Mouse (Mus musculus) neural tube, embryonic 13.5 days (tissue): ENCODE results near the gene Mfn1. TPM values are rescaled to one million over a fixed set of nuclear protein-coding genes. Genes with fewer than 3 reads are reported as not detected.

Experiments used
- ATAC-seq: fragments of 200-750 bp; cut with Nextera tagmentation; 2 replicates; pipeline ENCODE4 v1.8.0; 2017; ENCODE audit warnings: low read depth, mild to moderate bottlenecking, moderate TSS enrichment, moderate library complexity
- H3K27ac ChIP-seq: fragments of 300-500 bp; sonication (generic); replicated peaks from 2 replicates; pipeline ENCODE4 v1.5.1; 2015; ENCODE audit warnings: moderate library complexity, mild to moderate bottlenecking, inconsistent platforms
- H3K27me3 ChIP-seq: fragments of 300-500 bp; sonication (generic); 2 replicates; pipeline ENCODE4 v1.6.1; 2015; ENCODE audit warnings: mild to moderate bottlenecking, inconsistent platforms
- H3K36me3 ChIP-seq: fragments of 300-500 bp; sonication (generic); 2 replicates; pipeline ENCODE4 v1.6.1; 2015; ENCODE audit warnings: mild to moderate bottlenecking, inconsistent platforms
- H3K4me1 ChIP-seq: fragments of 300-500 bp; sonication (generic); replicated peaks from 2 replicates; pipeline ENCODE4 v1.6.1; 2015; ENCODE audit warnings: inconsistent platforms
- H3K4me2 ChIP-seq: fragments of 300-500 bp; sonication (generic); 2 replicates; pipeline ENCODE4 v1.6.1; 2015; ENCODE audit warnings: inconsistent platforms, mild to moderate bottlenecking, moderate library complexity
- H3K4me3 ChIP-seq: fragments of 300-500 bp; sonication (generic); 2 replicates; pipeline ENCODE4 v1.5.1; 2015; ENCODE audit warnings: mild to moderate bottlenecking, inconsistent platforms
- H3K9ac ChIP-seq: fragments of 300-500 bp; sonication (generic); 2 replicates; pipeline ENCODE4 v1.6.1; 2015; ENCODE audit warnings: moderate library complexity, mild to moderate bottlenecking, inconsistent platforms
- H3K9me3 ChIP-seq: fragments of 300-500 bp; sonication (generic); 2 replicates; pipeline ENCODE4 v1.6.1; 2016; ENCODE audit warnings: inconsistent platforms
- WGBS: fragments of 180-500 bp; shearing (Covaris S2); methylation state at CpG from one replicate; pipeline ENCODE4 v1.1.7; 2015; 5-methylcytosine and 5-hydroxymethylcytosine counted together
- polyA plus RNA-seq: library from polyadenylated mRNA; unstranded; fragments of >200 nt; fragmentation: Nextera tagmentation; extraction: Ambion mirVana; gene quantifications from 2 replicates; pipeline ENCODE4 v1.2.1, GENCODE M21; 2015

The Mfn1 gene
- polyA plus RNA-seq = 36.3 and 46.0 TPM in 2 replicates

DNA sequence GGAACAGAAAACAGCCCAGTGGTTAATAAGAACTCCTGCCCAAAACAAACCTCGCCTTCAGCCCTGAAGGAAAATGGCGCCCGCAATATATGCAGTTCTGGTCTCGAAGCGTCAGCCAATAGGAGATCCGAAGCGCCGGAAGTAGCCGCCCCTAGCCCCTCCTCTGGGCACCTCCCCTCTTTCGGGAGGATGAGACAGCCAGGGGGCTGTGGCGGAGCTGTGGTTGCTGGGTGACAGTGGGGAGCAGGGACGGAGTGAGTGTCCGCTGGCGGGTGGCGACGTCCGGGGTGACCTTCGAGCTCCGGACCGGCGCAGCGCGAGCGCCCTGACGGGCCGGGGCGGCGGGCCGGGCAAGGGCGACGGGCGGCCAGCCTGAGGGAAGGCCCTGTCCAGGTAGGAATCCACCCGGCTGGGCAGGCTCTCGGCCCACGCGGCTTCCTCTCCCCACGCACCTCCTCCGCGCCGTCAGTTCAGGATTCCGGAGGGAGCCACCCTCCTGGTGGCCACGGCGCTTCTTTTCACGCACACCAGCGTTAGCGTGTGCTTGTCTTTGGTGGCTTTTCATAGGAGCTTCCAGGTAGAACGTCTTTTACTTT, at the start of gene Mfn1:
Gene Mfn1 (plus strand): TSS at position 163 of the 596 bp plus-strand sequence.
- Histone ChIP-seq H3K4me3 (peak within 1 kb of the TSS; percentile 83), H3K36me3 (peaks cover 28% of the 10 kb centered on the region)
- WGBS = under 1% methylated on average over 47 of the region's 47 CpGs

DNA sequence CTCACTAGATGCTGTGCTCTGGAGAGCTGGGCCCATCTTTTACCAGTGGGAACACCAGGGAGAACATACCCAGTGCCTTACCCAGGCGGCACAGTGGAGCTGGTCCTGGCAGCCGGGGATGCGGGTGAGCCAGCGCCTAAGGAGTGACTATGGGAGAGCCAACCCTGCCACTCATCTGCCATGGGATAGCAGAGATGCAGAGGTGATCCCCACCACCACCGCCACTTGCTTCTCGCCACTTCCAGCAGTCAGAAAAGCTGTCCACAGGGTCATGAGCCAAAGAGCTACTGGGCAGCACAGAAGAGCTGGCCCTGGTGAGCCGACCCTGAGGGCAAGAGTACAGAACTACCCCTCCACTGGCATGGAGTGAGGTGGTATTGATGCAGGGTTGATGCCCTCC, 49.3 kb upstream of the Mfn1 start:
- no peak overlapping the region for H3K9ac ChIP-seq
- H3K9me3 ChIP-seq = no peaks in the 10 kb centered on the region
- no peak overlapping the region for H3K27ac ChIP-seq
- no peak overlapping the region for H3K4me3 ChIP-seq
- no peaks in the 10 kb centered on the region for H3K4me1 ChIP-seq
- ATAC-seq = no peak
- 87% methylated on average over 7 of the region's 7 CpGs for WGBS
- H3K4me2 ChIP-seq = no peak overlapping the region
- no peaks in the 10 kb centered on the region for H3K36me3 ChIP-seq
- H3K27me3 ChIP-seq = no peaks in the 10 kb centered on the region

More for the DNA sequence above, at the start of gene Mfn1:
- peak within 1 kb of the TSS; percentile 77 for H3K27ac ChIP-seq
- H3K4me1 ChIP-seq = peaks cover 13% of the 10 kb centered on the region
- no peaks in the 10 kb centered on the region; the same call in 1 of the 2 replicates for H3K9me3 ChIP-seq
- ATAC-seq = peak; percentile 100
- no peaks in the 10 kb centered on the region for H3K27me3 ChIP-seq
- H3K4me2 ChIP-seq = peak within 1 kb of the TSS; percentile 71
- peak within 1 kb of the TSS; percentile 85 for H3K9ac ChIP-seq

DNA sequence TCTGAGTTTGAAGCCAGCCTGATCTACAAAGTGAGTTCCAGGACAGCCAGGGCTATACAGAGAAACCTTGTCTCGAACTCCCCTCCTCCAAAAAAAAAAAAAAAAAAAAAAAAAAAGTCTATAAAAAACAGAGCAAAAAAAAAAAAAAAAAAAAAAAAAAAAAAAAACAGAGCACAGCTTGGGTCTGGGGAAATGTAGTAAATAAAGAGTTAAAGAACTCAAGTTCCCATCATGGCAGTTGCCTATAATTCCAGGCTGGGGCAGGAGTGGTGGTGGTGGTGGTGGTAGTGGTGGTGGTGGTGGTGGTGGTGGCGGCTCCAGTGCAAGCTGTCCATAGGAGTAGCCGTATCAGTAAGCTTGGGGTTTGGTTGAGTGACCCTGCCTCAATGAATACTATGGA, 46.2 kb upstream of the Mfn1 start:
- H3K27ac ChIP-seq = no peak overlapping the region
- 84% methylated on average over 3 of the region's 3 CpGs for WGBS
- H3K4me1 ChIP-seq = no peaks in the 10 kb centered on the region

DNA sequence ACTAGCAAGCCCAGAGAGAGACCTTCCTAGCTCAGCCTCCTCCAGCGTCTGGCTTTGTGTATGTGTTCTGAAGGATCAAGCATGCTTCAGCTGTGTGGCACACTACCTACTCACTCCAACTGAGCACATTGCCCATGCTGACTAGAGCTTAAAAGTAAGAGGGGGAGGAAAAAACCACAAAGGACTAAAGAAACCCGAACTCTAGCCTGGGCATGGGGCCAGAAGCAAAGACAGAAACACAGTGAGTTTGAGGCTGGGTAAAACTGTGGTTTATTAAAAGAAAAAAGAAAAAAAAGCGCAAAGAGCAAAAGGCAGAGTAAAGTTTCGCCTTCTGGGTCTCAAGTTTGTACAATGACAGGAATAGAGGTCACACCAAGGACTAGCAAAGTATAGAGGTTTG, 42.7 kb upstream of the Mfn1 start:
- H3K4me2 ChIP-seq = no peak overlapping the region
- H3K27me3 ChIP-seq = no peaks in the 10 kb centered on the region
- no peak overlapping the region for H3K4me3 ChIP-seq
- H3K9me3 ChIP-seq = no peaks in the 10 kb centered on the region
- H3K27ac ChIP-seq = no peak overlapping the region
- no peak for ATAC-seq
- H3K36me3 ChIP-seq = no peaks in the 10 kb centered on the region
- 83% methylated on average over 4 of the region's 4 CpGs for WGBS
- no peak overlapping the region for H3K9ac ChIP-seq
- H3K4me1 ChIP-seq = no peaks in the 10 kb centered on the region

More for the DNA sequence above, 46.2 kb upstream of the Mfn1 start:
- no peak for ATAC-seq
- Histone ChIP-seq H3K27me3 (no peaks in the 10 kb centered on the region), H3K4me2 (no peak overlapping the region), H3K4me3 (no peak overlapping the region), H3K9me3 (no peaks in the 10 kb centered on the region), H3K36me3 (no peaks in the 10 kb centered on the region), H3K9ac (no peak overlapping the region)

DNA sequence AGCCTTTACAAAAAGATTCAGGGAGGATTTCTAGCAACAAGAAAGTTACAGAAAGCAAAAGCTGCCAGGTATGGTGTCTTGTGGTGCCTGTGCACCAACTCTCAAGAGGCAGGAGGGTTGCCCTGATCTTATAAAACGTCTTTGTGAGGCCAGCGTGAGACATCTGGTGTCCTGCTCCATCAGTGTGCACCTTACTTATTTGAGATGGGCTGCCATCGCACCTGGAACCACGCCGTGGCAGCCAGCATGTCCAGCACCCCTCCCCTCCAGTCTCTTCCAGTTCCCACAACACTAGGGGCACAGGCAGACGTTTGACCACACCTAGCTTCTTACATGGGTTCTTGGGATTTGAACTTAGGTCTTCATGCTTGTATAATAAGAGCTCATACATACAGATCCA, 41.1 kb upstream of the Mfn1 start:
- H3K9ac ChIP-seq = no peak overlapping the region
- no peak overlapping the region for H3K27ac ChIP-seq
- no peaks in the 10 kb centered on the region for H3K4me1 ChIP-seq
- H3K36me3 ChIP-seq = no peaks in the 10 kb centered on the region
- 86% methylated on average over 6 of the region's 6 CpGs for WGBS
- H3K9me3 ChIP-seq = no peaks in the 10 kb centered on the region
- no peak overlapping the region for H3K4me3 ChIP-seq
- no peak overlapping the region for H3K4me2 ChIP-seq
- no peak for ATAC-seq
- H3K27me3 ChIP-seq = no peaks in the 10 kb centered on the region

DNA sequence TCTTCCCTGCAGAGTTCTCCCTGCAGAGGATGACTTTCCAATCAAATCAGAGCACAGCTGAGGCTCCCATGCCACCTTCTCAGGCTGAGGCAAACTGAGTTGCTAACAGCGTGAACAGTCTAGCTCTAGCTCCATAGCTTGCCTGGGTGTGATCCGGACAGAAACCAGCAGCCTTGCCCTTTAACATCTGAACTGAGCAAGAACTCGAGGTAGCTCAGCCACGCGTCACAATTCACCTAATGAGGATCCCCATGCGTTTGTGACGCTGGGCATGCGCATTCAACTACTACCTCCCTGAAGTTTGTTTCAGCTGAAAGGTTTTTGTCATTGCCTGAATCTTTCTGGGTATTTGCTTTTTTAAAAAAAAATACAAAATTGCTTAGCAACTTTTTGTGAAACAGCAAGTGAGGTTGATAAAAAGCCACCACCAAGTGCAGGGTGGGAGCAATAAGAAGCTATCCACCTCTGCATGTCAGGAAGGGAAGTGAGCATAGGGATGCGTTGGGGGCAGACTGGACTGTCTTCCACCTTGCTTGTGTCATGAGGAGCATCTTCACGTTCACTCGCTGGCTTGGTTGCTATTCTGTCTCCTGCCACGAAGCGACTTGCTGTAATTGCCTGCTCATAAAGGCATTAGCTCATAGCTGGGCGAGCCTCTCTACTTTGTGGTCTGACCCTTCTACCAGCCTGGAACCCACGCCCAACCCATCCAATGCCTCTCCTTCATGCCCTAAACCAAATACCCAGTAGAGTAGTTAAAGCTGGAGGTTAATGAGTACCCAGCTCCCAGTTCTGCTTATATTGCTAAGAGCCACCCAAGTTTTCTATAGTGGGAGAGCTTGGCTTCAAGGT, 39.0 kb upstream of the Mfn1 start:
- H3K27me3 ChIP-seq = no peaks in the 10 kb centered on the region
- no peaks in the 10 kb centered on the region for H3K9me3 ChIP-seq
- no peak overlapping the region for H3K9ac ChIP-seq
- H3K27ac ChIP-seq = no peak overlapping the region
- no peak overlapping the region for H3K4me3 ChIP-seq
- H3K4me2 ChIP-seq = no peak overlapping the region
- ATAC-seq = no peak
- H3K4me1 ChIP-seq = no peaks in the 10 kb centered on the region
- no peaks in the 10 kb centered on the region for H3K36me3 ChIP-seq
- WGBS = 64% methylated on average over 15 of the region's 15 CpGs

DNA sequence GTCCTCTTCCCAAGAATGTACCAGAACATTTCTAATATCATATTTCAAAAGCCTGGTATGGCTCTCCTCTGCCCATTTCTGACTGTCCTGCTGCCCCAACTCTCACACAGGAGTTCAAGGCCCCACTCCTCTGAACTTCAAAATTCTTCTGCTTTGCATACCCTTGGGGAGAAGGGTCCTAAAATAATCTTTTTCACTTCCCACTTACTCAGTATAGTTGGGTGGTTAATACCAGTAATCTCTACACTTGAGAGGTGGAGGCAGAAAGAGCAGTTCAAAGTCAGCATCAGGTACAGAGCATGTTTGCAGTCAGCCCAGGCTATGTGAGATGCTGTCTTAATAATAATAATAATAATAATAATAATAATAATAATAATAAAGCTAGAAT, 38.3 kb upstream of the Mfn1 start:
- no peak overlapping the region for H3K9ac ChIP-seq
- no peak overlapping the region for H3K4me2 ChIP-seq
- H3K27ac ChIP-seq = no peak overlapping the region
- H3K4me1 ChIP-seq = no peaks in the 10 kb centered on the region
- no peak overlapping the region for H3K4me3 ChIP-seq
- ATAC-seq = no peak
- no peaks in the 10 kb centered on the region for H3K27me3 ChIP-seq
- H3K9me3 ChIP-seq = no peaks in the 10 kb centered on the region
- H3K36me3 ChIP-seq = no peaks in the 10 kb centered on the region

DNA sequence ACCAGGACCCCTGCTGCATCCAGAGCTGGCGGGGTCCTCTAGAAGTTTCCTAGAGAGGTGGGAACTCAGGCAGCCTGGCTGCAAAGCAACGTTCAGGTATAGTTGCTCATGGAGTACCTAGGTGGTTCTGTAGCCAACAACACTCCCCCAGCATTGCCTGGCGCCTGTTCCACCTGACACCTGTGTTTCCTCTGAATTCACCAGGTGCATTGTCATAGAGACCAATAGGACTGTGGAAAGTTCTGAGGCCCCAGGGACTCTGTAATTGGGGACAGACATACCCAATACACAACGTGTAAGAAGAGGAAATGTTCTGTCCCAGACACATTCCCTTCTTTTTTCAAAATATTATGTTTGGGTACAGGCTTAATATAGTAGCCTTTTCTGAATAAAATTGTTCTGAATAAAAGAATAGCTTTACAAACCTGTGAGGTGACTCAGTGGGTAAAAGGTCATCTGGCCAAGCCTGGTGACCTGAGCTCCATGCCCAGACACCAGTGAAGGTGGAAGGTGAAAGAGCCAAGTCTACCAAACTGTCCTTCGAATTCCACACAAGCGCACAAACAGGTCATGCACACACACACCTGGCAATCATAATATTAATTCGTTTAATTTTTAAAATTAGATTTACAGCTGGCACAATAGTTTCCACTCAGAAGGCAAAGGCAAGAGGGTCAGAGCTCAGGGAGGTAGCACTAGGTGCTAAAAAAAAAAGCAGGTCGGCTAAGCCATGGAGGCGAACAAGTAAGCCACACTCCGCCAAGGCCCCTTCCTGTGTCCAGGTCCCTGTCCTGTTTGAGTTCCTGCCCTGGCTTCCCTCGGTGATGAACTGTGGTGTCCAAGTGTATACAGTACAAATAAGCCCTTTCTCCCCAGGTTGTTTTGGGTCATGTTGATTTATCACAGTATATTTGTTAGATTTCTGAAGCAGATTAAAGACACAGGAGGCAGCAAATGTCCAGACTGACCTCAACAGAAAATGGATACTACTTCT, 36.9 kb upstream of the Mfn1 start, which contains the start of gene Kcnmb3:
Gene Kcnmb3 (minus strand): TSS at position 135 of the 994 bp plus-strand sequence.
- H3K9me3 ChIP-seq = no peaks in the 10 kb centered on the region
- no peak within 1 kb of the TSS for H3K9ac ChIP-seq
- WGBS = 84% methylated on average over 11 of the region's 11 CpGs
- no peaks in the 10 kb centered on the region; the same call in 1 of the 2 replicates for H3K4me1 ChIP-seq
- H3K27me3 ChIP-seq = no peaks in the 10 kb centered on the region
- H3K4me2 ChIP-seq = no peak within 1 kb of the TSS
- H3K36me3 ChIP-seq = no peaks in the 10 kb centered on the region
- no peak within 1 kb of the TSS for H3K27ac ChIP-seq
- H3K4me3 ChIP-seq = no peak within 1 kb of the TSS
- no peak for ATAC-seq

DNA sequence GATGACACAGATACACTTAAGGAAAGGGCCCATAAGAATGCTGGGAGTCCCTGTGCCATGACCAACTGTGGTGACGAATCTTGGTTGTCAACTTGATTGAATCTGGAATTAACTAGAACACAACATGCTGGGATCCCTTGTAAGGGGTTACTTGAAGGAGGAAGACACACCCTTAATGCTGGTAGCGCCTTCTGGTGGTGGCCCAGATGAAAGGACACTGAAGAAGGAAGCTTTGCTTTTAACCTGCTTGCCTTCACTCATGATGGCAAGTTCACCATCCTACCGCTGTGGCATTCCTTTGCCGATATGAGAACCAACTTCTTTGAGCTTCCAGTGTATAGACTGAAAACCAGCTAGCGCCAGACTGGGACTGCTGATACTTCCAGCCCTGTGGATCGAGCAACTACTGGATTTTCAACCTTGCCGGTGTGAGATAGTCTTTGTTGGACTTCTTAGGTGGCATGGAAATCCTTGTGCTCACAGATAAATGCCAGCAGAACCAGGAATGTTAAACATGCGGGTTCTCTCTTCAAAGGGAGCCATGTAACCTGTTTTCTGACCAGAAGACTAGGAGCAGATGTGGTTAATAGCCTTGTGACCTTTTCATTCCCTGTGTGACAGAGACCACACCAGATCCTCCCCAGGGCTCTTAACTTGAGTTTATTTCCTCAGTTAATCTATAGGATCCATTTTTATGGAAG, 34.7 kb upstream of the Mfn1 start:
- WGBS = 90% methylated on average over 8 of the region's 8 CpGs
- no peak overlapping the region for H3K4me3 ChIP-seq
- H3K9me3 ChIP-seq = no peaks in the 10 kb centered on the region
- H3K27ac ChIP-seq = no peak overlapping the region
- no peak overlapping the region for H3K4me2 ChIP-seq
- H3K9ac ChIP-seq = no peak overlapping the region
- no peaks in the 10 kb centered on the region; the same call in 1 of the 2 replicates for H3K4me1 ChIP-seq
- H3K36me3 ChIP-seq = no peaks in the 10 kb centered on the region
- no peak for ATAC-seq
- H3K27me3 ChIP-seq = no peaks in the 10 kb centered on the region

DNA sequence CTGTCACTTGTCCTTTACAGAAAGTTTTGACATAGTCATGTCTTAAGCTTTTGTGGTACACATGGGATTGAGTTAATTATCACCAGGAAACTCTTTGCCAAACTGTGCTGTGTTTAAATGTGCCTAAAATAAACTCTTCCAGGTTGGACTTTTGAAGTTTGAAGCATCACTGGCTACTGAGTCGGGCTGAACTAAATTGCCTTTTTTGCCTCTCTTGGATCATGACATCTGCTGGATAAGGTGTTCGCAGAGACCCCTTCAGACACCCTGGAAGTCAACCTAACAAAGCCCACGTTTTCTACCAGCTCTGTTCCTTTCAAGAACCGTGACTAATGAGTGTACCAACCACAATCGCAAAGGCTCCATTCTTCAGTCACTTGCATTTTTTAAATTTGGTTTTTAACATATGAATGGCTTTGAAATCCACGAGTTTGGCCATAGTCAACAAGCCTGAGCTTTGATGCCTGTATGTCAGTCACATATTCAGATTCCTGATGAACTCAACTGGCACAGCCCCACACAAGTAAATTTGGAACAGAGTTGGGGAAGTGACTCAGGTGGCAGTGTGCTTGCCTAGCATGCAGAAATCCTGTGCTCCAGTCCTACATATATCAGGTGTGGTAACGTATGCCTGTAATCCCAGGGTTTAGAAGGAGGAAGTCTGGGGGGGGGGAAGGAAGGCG, 34.0 kb upstream of the Mfn1 start:
- Histone ChIP-seq H3K4me1 (no peaks in the 10 kb centered on the region; the same call in 1 of the 2 replicates), H3K9ac (no peak overlapping the region), H3K4me2 (no peak overlapping the region), H3K27ac (no peak overlapping the region), H3K36me3 (no peaks in the 10 kb centered on the region), H3K4me3 (no peak overlapping the region), H3K9me3 (no peaks in the 10 kb centered on the region), H3K27me3 (no peaks in the 10 kb centered on the region)
- ATAC-seq = no peak
- WGBS = 49% methylated on average over 8 of the region's 8 CpGs
